Mouse (Mus musculus) G1E (cell line): ENCODE measurements around the gene Rps6ka5.

Experiments
- CTCF ChIP-seq: IDR thresholded peaks from 2 replicates; pipeline ENCODE4 v1.5.1; 2012; ENCODE audit warnings: low read depth, low read length, inconsistent platforms, mixed read lengths
- GATA1 ChIP-seq: IDR thresholded peaks from 2 replicates; pipeline ENCODE4 v1.6.1; 2012; ENCODE audit warnings: borderline replicate concordance, low read length, inconsistent platforms, mixed read lengths
- POLR2AphosphoS5 ChIP-seq: IDR thresholded peaks from 2 replicates; pipeline ENCODE4 v1.6.1; 2012; ENCODE audit warnings: low read depth, low read length, inconsistent platforms; ENCODE audit not compliant: insufficient replicate concordance
- TAL1 ChIP-seq: conservative IDR thresholded peaks from 2 replicates; pipeline ENCODE4 v1.6.1; 2012; ENCODE audit warnings: low read depth, low read length, inconsistent platforms, mixed read lengths

- no peak for TF ChIP-seq CTCF
- TF ChIP-seq GATA1: no peak
- no peak for TF ChIP-seq POLR2AphosphoS5
- TF ChIP-seq TAL1: no peak
Measured at GRCm38 (mm10) chr12:100528246-100528645, 198.5 kb downstream of the Rps6ka5 start.
